15 mouse cellular contexts compared by ENCODE assay signal in the genomic region with DNA sequence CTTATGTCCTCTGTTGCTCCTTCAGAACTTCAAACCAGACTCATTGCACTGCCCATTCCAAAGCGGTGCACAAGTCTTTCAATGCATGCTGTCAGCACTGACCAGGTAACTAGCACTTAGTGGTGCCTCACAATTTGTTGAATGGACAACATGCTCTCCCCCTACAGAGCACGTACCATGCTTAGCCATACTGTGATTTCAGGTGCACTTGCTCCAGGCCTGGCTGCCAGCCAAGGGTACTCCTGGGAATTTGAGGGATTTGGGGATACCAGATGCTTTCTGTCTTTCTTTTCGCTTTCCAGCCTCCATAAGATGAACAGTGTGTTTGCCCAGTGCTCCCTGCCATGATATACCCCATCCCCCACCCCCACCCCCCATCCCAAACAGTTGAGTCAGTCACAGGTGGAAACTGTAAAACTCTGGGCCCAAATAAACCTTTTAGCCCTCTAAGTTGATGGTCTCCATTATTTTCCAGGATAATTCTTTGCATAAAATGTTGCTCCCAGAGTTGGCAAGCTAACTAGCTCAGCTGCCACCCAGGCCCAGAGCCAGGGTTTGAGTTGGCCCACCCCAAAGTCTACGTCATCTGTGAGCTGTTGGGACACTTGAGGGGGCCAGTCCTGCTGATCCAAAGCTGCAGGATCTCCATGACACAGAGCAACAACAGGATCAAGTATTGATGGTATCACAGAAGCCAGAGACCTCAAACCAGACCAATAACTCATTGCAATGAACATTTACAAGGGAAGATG. TPM values are rescaled to one million over a fixed set of nuclear protein-coding genes. Genes with fewer than 3 reads are reported as not detected.
A peak's percentile ranks its signal among the peaks of the same experiment; 100 is the strongest.
DNase-seq lines count a peak whose midpoint lies in the region; ATAC-seq and TF ChIP-seq lines count a peak whose summit lies in the region.
"Had no signal": no experiment of that assay in that cellular context is flagged by ENCODE, and none has a peak within 500 bp of the region (broad histone marks: within the 10 kb centered on the region; RNA-seq: fewer than 3 reads in every experiment).

No protein-coding gene starts in this region.

- TF ChIP-seq POLR2A in cerebellum, adult 2 months (IDR thresholded peaks at IDR 0.05; ENCODE audit: borderline replicate concordance, insufficient read depth, low read length) = no peak
- TF ChIP-seq POLR2A in limb, embryonic 14.5 days (IDR thresholded peaks at IDR 0.05; ENCODE audit: borderline replicate concordance, extremely low read depth, insufficient read depth, insufficient read length) = no peak

- no peak for TF ChIP-seq CTCF in hindbrain, postnatal 0 days (IDR thresholded peaks at IDR 0.05; ENCODE audit: low read depth)
- TF ChIP-seq CTCF in midbrain, postnatal 0 days (IDR thresholded peaks at IDR 0.05) = no peak
- TF ChIP-seq CTCF in cerebellum, adult 2 months (IDR thresholded peaks at IDR 0.05; ENCODE audit: borderline replicate concordance, insufficient read depth, low read depth, low read length) = no peak

- peak; percentile 69 for DNase-seq in hindbrain, postnatal 0 days (ENCODE audit: low spot score)
- DNase-seq in midbrain, postnatal 0 days (ENCODE audit: low spot score) = peak; percentile 61
- no peak for DNase-seq in midbrain, embryonic 10.5 days (ENCODE audit: low spot score)
- peak; percentile 56 to 68 for DNase-seq in cerebellum, adult 2 months
- DNase-seq in limb, embryonic 14.5 days (ENCODE audit: low spot score) = peak; percentile 3
- DNase-seq in heart, adult 9 months (ENCODE audit: low spot score in 2 of 2) = no peak
- DNase-seq: heart, adult 2 months; heart, postnatal 36 days; kidney, adult 8-10 months; lung, adult 2 months had no signal

- peak overlapping the region; percentile 71; the same call in 1 of the 2 replicates for H3K27ac ChIP-seq in hindbrain, postnatal 0 days
- H3K27ac ChIP-seq in hindbrain, embryonic 16.5 days (ENCODE audit: low read depth, low read length) = no peak overlapping the region
- H3K27ac ChIP-seq in midbrain, postnatal 0 days (ENCODE audit: low read depth, low read length) = no peak overlapping the region
- no peak overlapping the region for H3K27ac ChIP-seq in midbrain, embryonic 10.5 days (replicated peaks)
- peak overlapping the region; percentile 37 for H3K27ac ChIP-seq in cerebellum, adult 2 months (ENCODE audit: insufficient read depth, low read length)
- no peak overlapping the region for H3K27ac ChIP-seq in limb, embryonic 14.5 days (replicated peaks; ENCODE audit: low read depth, low read length)
- H3K27ac ChIP-seq: heart, adult 2 months; limb, embryonic 12.5 days; midbrain, embryonic 12.5 days; neural tube, embryonic 12.5 days had no signal

- WGBS in hindbrain, postnatal 0 days = 50% methylated on average over 4 of the region's 4 CpGs
- 55% methylated on average over 4 of the region's 4 CpGs for WGBS in hindbrain, embryonic 16.5 days
- 74% methylated on average over 4 of the region's 4 CpGs for WGBS in midbrain, postnatal 0 days
- WGBS in midbrain, embryonic 10.5 days = 86% methylated on average over 4 of the region's 4 CpGs
- 24% methylated on average over 4 of the region's 4 CpGs for WGBS in cerebellum, adult 2 months
- 58% methylated on average over 4 of the region's 4 CpGs for WGBS in limb, embryonic 14.5 days

- no peak overlapping the region for H3K4me2 ChIP-seq in hindbrain, postnatal 0 days (ENCODE audit: low read depth, low read length)
- H3K4me2 ChIP-seq in hindbrain, embryonic 16.5 days (ENCODE audit: low read length) = no peak overlapping the region
- no peak overlapping the region for H3K4me2 ChIP-seq in midbrain, postnatal 0 days (ENCODE audit: low read depth, low read length, poor library complexity, severe bottlenecking)
- no peak overlapping the region for H3K4me2 ChIP-seq in limb, embryonic 14.5 days (replicated peaks; ENCODE audit: low read depth, low read length, severe bottlenecking)
- H3K4me2 ChIP-seq: limb, embryonic 12.5 days; midbrain, embryonic 12.5 days; neural tube, embryonic 12.5 days had no signal

- H3K4me3 ChIP-seq in hindbrain, postnatal 0 days (ENCODE audit: low read length) = no peak overlapping the region
- H3K4me3 ChIP-seq in hindbrain, embryonic 16.5 days (ENCODE audit: low read length) = no peak overlapping the region
- H3K4me3 ChIP-seq in midbrain, postnatal 0 days (ENCODE audit: low read depth, low read length) = no peak overlapping the region
- H3K4me3 ChIP-seq in midbrain, embryonic 10.5 days = no peak overlapping the region
- H3K4me3 ChIP-seq in cerebellum, adult 2 months (replicated peaks; ENCODE audit: insufficient read depth, low read depth, low read length) = no peak overlapping the region
- no peak overlapping the region for H3K4me3 ChIP-seq in limb, embryonic 14.5 days (replicated peaks; ENCODE audit: low read length)
- H3K4me3 ChIP-seq: heart, adult 2 months; limb, embryonic 12.5 days; midbrain, embryonic 12.5 days; neural tube, embryonic 12.5 days had no signal

- no peaks in the 10 kb centered on the region for H3K27me3 ChIP-seq in hindbrain, postnatal 0 days (ENCODE audit: insufficient read depth, low read length)
- no peaks in the 10 kb centered on the region for H3K27me3 ChIP-seq in hindbrain, embryonic 16.5 days (replicated peaks; ENCODE audit: control insufficient read depth, insufficient read depth, low read length)
- H3K27me3 ChIP-seq in midbrain, postnatal 0 days (ENCODE audit: insufficient read depth, low read length) = no peaks in the 10 kb centered on the region
- H3K27me3 ChIP-seq in midbrain, embryonic 10.5 days (ENCODE audit: low read depth, poor library complexity, severe bottlenecking) = no peaks in the 10 kb centered on the region
- no peaks in the 10 kb centered on the region for H3K27me3 ChIP-seq in cerebellum, adult 2 months (ENCODE audit: control insufficient read depth, insufficient read depth, low read length)
- no peaks in the 10 kb centered on the region for H3K27me3 ChIP-seq in limb, embryonic 14.5 days (ENCODE audit: control insufficient read depth, insufficient read depth, low read length)
- H3K27me3 ChIP-seq: limb, embryonic 12.5 days; midbrain, embryonic 12.5 days; neural tube, embryonic 12.5 days had no signal

- peak; percentile 50; the same call in 1 of the 2 replicates for ATAC-seq in hindbrain, postnatal 0 days
- ATAC-seq in hindbrain, embryonic 16.5 days = no peak
- ATAC-seq in midbrain, postnatal 0 days (ENCODE audit: low FRiP score) = no peak
- ATAC-seq in limb, embryonic 14.5 days (ENCODE audit: low FRiP score, low read depth) = no peak; the same call in 1 of the 2 replicates
- ATAC-seq: activated CD4-positive, CD25-positive, alpha-beta regulatory T cell, adult 4 months had no signal

- H3K4me1 ChIP-seq in hindbrain, postnatal 0 days (ENCODE audit: insufficient read depth, low read length) = 0 out of 2 replicates have a peak, but pooled peaks cover 9% of the 10 kb centered on the region
- H3K4me1 ChIP-seq in hindbrain, embryonic 16.5 days (ENCODE audit: control insufficient read depth, insufficient read depth, low read depth, low read length) = no peaks in the 10 kb centered on the region
- H3K4me1 ChIP-seq in midbrain, postnatal 0 days (ENCODE audit: insufficient read depth, low read length) = no peaks in the 10 kb centered on the region
- peaks cover 6% of the 10 kb centered on the region; the same call in 1 of the 2 replicates for H3K4me1 ChIP-seq in midbrain, embryonic 10.5 days
- H3K4me1 ChIP-seq in cerebellum, adult 2 months (ENCODE audit: control insufficient read depth, insufficient read depth, low read length) = peaks cover 23% of the 10 kb centered on the region
- no peaks in the 10 kb centered on the region for H3K4me1 ChIP-seq in limb, embryonic 14.5 days (ENCODE audit: control insufficient read depth, insufficient read depth, low read length)
- H3K4me1 ChIP-seq: limb, embryonic 12.5 days; midbrain, embryonic 12.5 days had no signal

- no peaks in the 10 kb centered on the region for H3K9me3 ChIP-seq in hindbrain, postnatal 0 days (ENCODE audit: low read length)
- H3K9me3 ChIP-seq in hindbrain, embryonic 16.5 days (ENCODE audit: control insufficient read depth, low read length) = no peaks in the 10 kb centered on the region
- H3K9me3 ChIP-seq in midbrain, postnatal 0 days (ENCODE audit: low read length) = no peaks in the 10 kb centered on the region
- no peaks in the 10 kb centered on the region for H3K9me3 ChIP-seq in midbrain, embryonic 10.5 days (replicated peaks)
- no peaks in the 10 kb centered on the region for H3K9me3 ChIP-seq in limb, embryonic 14.5 days (ENCODE audit: control insufficient read depth, low read length)
- H3K9me3 ChIP-seq: limb, embryonic 12.5 days; midbrain, embryonic 12.5 days; neural tube, embryonic 12.5 days had no signal

- H3K9ac ChIP-seq in hindbrain, postnatal 0 days (replicated peaks; ENCODE audit: low read length) = no peak overlapping the region
- no peak overlapping the region for H3K9ac ChIP-seq in hindbrain, embryonic 16.5 days (ENCODE audit: low read depth, low read length)
- H3K9ac ChIP-seq in midbrain, postnatal 0 days (replicated peaks; ENCODE audit: low read length, poor library complexity, severe bottlenecking) = no peak overlapping the region
- H3K9ac ChIP-seq in limb, embryonic 14.5 days (ENCODE audit: low read depth, low read length, severe bottlenecking) = no peak overlapping the region
- H3K9ac ChIP-seq: limb, embryonic 12.5 days; midbrain, embryonic 12.5 days; neural tube, embryonic 12.5 days had no signal

- H3K36me3 ChIP-seq in hindbrain, postnatal 0 days (ENCODE audit: insufficient read depth, low read length) = no peaks in the 10 kb centered on the region
- H3K36me3 ChIP-seq in hindbrain, embryonic 16.5 days (ENCODE audit: control insufficient read depth, insufficient read depth, low read length) = no peaks in the 10 kb centered on the region
- H3K36me3 ChIP-seq in midbrain, postnatal 0 days (ENCODE audit: insufficient read depth, low read length) = no peaks in the 10 kb centered on the region
- H3K36me3 ChIP-seq in midbrain, embryonic 10.5 days = no peaks in the 10 kb centered on the region
- H3K36me3 ChIP-seq in limb, embryonic 14.5 days (ENCODE audit: control insufficient read depth, insufficient read depth, low read length) = no peaks in the 10 kb centered on the region
- H3K36me3 ChIP-seq: limb, embryonic 12.5 days; midbrain, embryonic 12.5 days; neural tube, embryonic 12.5 days had no signal

RNA-seq across cellular contexts. Expression of gene Apba2, which starts 48.9 kb away (rescaled TPM):
- 474 and 567 TPM in 2 replicates for total RNA-seq in hindbrain, postnatal 0 days (2014; rRNA removed)
- polyA plus RNA-seq in hindbrain, postnatal 0 days (2015; fragmentation: Nextera tagmentation; extraction: Ambion mirVana) = 180 and 181 TPM in 2 replicates
- 173 and 186 TPM in 2 replicates for polyA plus RNA-seq in hindbrain, embryonic 16.5 days (2015; fragmentation: Nextera tagmentation; extraction: Ambion mirVana)
- 374 and 379 TPM in 2 replicates for total RNA-seq in midbrain, postnatal 0 days (2014; rRNA removed)
- 185 and 199 TPM in 2 replicates for polyA plus RNA-seq in midbrain, postnatal 0 days (2015; fragmentation: Nextera tagmentation; extraction: Ambion mirVana)
- polyA plus RNA-seq in midbrain, embryonic 10.5 days (2016; fragmentation: Nextera tagmentation; extraction: Ambion mirVana) = 50.1 and 68.0 TPM in 2 replicates
- polyA plus RNA-seq in cerebellum, adult 2 months (2012; rRNA removed) = 167 and 182 TPM in 2 replicates
- 10.3 and 15.2 TPM in 2 replicates for polyA plus RNA-seq in limb, embryonic 14.5 days (2012; rRNA removed)
- 7.4 and 9.7 TPM in 2 replicates for polyA plus RNA-seq in limb, embryonic 14.5 days (2014; fragmentation: Nextera tagmentation; extraction: Ambion mirVana)
- polyA plus RNA-seq: activated CD4-positive, CD25-positive, alpha-beta regulatory T cell, adult 4 months had no signal

Comparison
In these comparisons a context has a peak if more than half of its experiments do, and no peak if none do; other contexts are left out.
1. DNase-seq: peak in hindbrain, postnatal 0 days (single experiment), midbrain, postnatal 0 days (single experiment), cerebellum, adult 2 months (2 of 2) and limb, embryonic 14.5 days (single experiment); none in midbrain, embryonic 10.5 days (single experiment) and heart, adult 9 months (0 of 2).
2. H3K27ac ChIP-seq: peak in hindbrain, postnatal 0 days (single experiment) and cerebellum, adult 2 months (single experiment); none in hindbrain, embryonic 16.5 days (single experiment), midbrain, postnatal 0 days (single experiment), midbrain, embryonic 10.5 days (single experiment) and limb, embryonic 14.5 days (single experiment).